Mouse (Mus musculus) right cerebral cortex, postnatal 36 days (tissue): ENCODE results near the gene Sppl3.

Source experiments
- DNase-seq, 2 experiments: peaks; one replicate each; pipeline ENCODE4 v3.0.0; 2022; ENCODE audit warnings: low spot score in 2 of 2, mixed read lengths in 1 of 2

Sppl3 gene

GRCm38 (mm10) chr5:114997327-114997726 lies 13.6 kb upstream of the Sppl3 start:
- no peak for DNase-seq

GRCm38 (mm10) chr5:115000503-115000902 lies 10.4 kb upstream of the Sppl3 start:
- no peak for DNase-seq

GRCm38 (mm10) chr5:115001464-115001863 lies 9.5 kb upstream of the Sppl3 start:
- no peak for DNase-seq

GRCm38 (mm10) chr5:115002781-115003180 lies 8.2 kb upstream of the Sppl3 start:
- no peak for DNase-seq

- DNase-seq = no peak
These were observed 7.6 kb upstream of the Sppl3 start for GRCm38 (mm10) chr5:115003224-115003873.

GRCm38 (mm10) chr5:115007768-115008167 lies 3.2 kb upstream of the Sppl3 start:
- DNase-seq = no peak

- no peak for DNase-seq
These were observed 2.6 kb upstream of the Sppl3 start for GRCm38 (mm10) chr5:115008307-115008706.

GRCm38 (mm10) chr5:115009143-115009542 lies 1.8 kb upstream of the Sppl3 start:
- DNase-seq = no peak

GRCm38 (mm10) chr5:115009961-115010360 lies 976 bp upstream of the Sppl3 start:
- no peak for DNase-seq

GRCm38 (mm10) chr5:115011217-115011518 lies 231 bp downstream of the Sppl3 start:
- DNase-seq = no peak

- DNase-seq = peak; percentile 12 to 28
These were observed 753 bp downstream of the Sppl3 start for GRCm38 (mm10) chr5:115011519-115012261.

GRCm38 (mm10) chr5:115013436-115013835 lies 2.5 kb downstream of the Sppl3 start:
- DNase-seq = no peak

GRCm38 (mm10) chr5:115014570-115014969 lies 3.6 kb downstream of the Sppl3 start:
- DNase-seq = no peak

- no peak for DNase-seq
These were observed 4.2 kb downstream of the Sppl3 start for GRCm38 (mm10) chr5:115015121-115015520.

- DNase-seq = no peak
These were observed 7.3 kb downstream of the Sppl3 start for GRCm38 (mm10) chr5:115018270-115018669.

GRCm38 (mm10) chr5:115018813-115019212 lies 7.9 kb downstream of the Sppl3 start:
- no peak for DNase-seq

- no peak for DNase-seq
These were observed 11.1 kb downstream of the Sppl3 start for GRCm38 (mm10) chr5:115022021-115022420.

GRCm38 (mm10) chr5:115026170-115026569 lies 15.2 kb downstream of the Sppl3 start:
- no peak for DNase-seq

- no peak for DNase-seq
These were observed 16.2 kb downstream of the Sppl3 start for GRCm38 (mm10) chr5:115027109-115027508.

- DNase-seq = no peak
These were observed 18.0 kb downstream of the Sppl3 start for GRCm38 (mm10) chr5:115028920-115029319.

- no peak for DNase-seq
These were observed 18.6 kb downstream of the Sppl3 start for GRCm38 (mm10) chr5:115029509-115029908.

- DNase-seq = no peak
These were observed 20.6 kb downstream of the Sppl3 start for GRCm38 (mm10) chr5:115031576-115031975.

- no peak for DNase-seq
These were observed 21.7 kb downstream of the Sppl3 start for GRCm38 (mm10) chr5:115032620-115033019.

GRCm38 (mm10) chr5:115035217-115035616 lies 24.3 kb downstream of the Sppl3 start:
- DNase-seq = no peak
